Mouse (Mus musculus): ENCODE measurements around the gene Fmo5. TPM values are rescaled to one million over a fixed set of nuclear protein-coding genes. Genes with fewer than 3 reads are reported as not detected.

Fmo5 gene
- total RNA-seq, 2 experiments from 2014 or later: 4.5 to 4.8 TPM

- no peak for DNase-seq (ENCODE audit: low spot score in 2 of 2)
These were observed 2.1 kb downstream of the Fmo5 start for GRCm38 (mm10) chr3:97630746-97631145.

- DNase-seq (ENCODE audit: low spot score in 2 of 2): no peak
These were observed 2.8 kb downstream of the Fmo5 start for GRCm38 (mm10) chr3:97631258-97631860.

GRCm38 (mm10) chr3:97633456-97633855 is 4.9 kb downstream of the Fmo5 start:
- DNase-seq (ENCODE audit: low spot score in 2 of 2): no peak

GRCm38 (mm10) chr3:97634288-97634761 is 5.7 kb downstream of the Fmo5 start:
- no peak for DNase-seq (ENCODE audit: low spot score in 2 of 2)

DNA sequence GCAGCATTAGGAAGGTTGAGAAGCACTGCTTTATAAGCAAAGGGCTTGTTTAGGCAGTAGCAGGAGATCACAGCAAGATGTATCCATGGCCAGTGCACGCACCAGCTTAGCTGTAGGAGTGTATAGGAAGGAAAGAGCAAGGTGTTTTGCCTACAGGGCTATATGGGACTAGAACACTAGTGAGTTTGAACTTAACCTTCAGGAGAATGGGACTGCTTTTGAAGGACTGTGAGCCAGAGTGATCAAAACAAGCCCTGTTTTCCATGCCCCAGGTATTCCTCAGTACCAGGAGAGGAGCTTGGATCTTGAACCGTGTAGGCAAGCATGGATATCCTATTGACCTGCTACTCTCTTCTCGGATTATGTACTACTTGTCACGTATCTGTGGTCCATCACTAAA is 12.8 kb downstream of the Fmo5 start:
- no peak for DNase-seq (ENCODE audit: low spot score in 2 of 2)

DNA sequence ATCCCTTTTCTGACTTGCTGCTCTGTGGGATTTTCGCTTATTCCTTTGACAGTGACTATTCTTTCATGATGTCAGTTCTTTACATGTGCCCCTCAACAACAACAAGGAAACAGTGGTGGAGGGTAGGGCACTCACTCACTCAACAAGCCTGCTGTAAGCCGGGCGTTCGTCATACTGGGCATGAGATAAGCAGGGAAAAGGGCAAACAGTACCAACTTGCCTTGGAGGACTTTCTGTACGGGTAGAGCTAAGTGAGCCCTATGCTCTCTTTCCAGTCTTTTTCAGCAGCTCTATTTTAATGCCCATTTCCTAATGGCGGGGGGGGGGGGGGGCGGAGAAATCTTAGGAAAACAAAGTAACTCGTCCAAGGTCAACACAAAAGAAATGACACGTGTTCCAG is 13.4 kb downstream of the Fmo5 start:
- no peak for DNase-seq (ENCODE audit: low spot score in 2 of 2)

- DNase-seq (ENCODE audit: low spot score in 2 of 2): no peak
These were observed 19.9 kb downstream of the Fmo5 start for GRCm38 (mm10) chr3:97648518-97648917.

- DNase-seq (ENCODE audit: low spot score in 2 of 2): no peak
These were observed 20.4 kb downstream of the Fmo5 start for GRCm38 (mm10) chr3:97649022-97649421.

- no peak for DNase-seq (ENCODE audit: low spot score in 2 of 2)
These were observed 20.9 kb downstream of the Fmo5 start for GRCm38 (mm10) chr3:97649469-97649868.

DNA sequence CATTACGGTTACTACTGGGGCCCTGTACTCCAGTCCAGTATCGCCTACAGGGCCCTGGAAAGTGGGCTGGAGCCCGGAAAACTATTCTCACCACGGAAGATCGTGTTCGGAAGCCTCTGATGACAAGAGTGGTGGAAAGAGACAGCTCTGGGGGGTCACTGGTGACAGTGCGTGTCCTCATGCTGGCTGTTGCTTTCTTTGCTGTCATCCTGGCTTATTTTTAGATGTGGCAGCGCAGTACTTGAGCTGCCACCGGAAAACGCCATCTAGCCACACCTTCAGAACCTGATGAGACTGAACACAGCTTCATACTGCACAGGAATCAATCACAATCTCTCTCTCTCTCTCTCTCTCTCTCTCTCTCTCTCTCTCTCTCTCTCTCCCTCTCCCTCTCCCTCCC is 23.0 kb downstream of the Fmo5 start:
- no peak for DNase-seq (ENCODE audit: low spot score in 2 of 2)

- DNase-seq (ENCODE audit: low spot score in 2 of 2): no peak
These were observed 25.2 kb downstream of the Fmo5 start for GRCm38 (mm10) chr3:97653781-97654180.

DNA sequence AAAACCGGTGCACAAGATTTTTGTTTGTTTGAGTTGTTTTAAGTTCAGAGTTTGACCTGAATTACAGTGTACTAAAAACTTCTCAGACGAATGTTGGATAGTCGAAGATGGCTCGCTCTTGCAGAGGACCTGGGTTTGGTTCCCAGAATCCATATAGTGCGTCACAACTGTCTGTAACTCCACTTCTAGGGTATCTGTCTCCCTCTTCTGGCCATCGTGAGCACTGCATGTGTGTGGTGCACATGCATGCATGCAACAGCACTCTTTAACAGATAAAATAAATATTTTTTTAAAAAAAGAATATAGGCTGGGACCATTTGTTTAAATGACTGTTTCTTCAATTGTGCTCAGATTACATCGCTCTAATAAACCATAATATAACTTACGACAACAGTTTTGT is 26.3 kb downstream of the Fmo5 start:
- DNase-seq (ENCODE audit: low spot score in 2 of 2): no peak

GRCm38 (mm10) chr3:97657655-97658411 is 29.2 kb downstream of the Fmo5 start, which contains the start of gene Prkab2:
Prkab2 (plus strand) TSS chr3:97658193.
- peak; percentile 99 for DNase-seq (ENCODE audit: low spot score in 2 of 2)

DNA sequence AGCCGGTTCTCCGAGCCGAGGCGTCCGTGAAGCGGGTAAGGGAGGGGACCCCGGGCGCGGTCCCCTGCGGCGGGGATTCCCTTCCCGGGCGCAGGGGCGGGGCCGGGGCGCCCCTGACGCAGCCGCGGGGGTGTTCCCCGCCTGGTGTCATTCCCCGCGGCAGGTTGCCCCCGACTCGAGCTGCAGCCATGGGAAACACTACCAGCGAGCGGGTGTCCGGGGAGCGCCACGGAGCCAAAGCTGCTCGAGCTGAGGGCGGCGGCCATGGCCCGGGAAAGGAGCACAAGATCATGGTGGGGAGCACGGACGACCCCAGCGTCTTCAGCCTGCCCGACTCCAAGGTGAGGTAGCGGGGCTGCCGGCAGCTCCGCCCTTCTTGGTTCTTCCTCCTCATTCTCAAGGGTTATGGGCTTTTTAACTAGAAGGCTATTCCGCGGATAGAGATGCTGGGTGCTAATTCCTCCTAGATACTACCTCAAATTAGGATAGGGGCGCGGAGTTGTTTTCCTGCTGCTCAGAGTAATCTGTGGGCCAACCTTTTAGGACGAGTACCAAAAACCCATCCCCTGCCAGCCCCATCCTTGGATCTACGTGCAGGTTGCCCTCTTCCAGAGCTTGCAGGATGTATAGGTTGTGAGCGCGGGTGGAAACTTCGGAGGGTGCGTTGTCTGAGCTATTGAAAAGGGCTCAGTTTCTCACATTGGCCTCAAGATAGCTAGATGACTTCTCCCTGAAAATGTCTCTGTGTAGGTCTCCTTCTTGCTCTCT is 30.0 kb downstream of the Fmo5 start:
- DNase-seq (ENCODE audit: low spot score in 2 of 2): peak; percentile 23 to 56

- DNase-seq (ENCODE audit: low spot score in 2 of 2): no peak
These were observed 31.1 kb downstream of the Fmo5 start for GRCm38 (mm10) chr3:97659746-97660145.

GRCm38 (mm10) chr3:97661206-97661605 is 32.6 kb downstream of the Fmo5 start:
- no peak for DNase-seq (ENCODE audit: low spot score in 2 of 2)

DNA sequence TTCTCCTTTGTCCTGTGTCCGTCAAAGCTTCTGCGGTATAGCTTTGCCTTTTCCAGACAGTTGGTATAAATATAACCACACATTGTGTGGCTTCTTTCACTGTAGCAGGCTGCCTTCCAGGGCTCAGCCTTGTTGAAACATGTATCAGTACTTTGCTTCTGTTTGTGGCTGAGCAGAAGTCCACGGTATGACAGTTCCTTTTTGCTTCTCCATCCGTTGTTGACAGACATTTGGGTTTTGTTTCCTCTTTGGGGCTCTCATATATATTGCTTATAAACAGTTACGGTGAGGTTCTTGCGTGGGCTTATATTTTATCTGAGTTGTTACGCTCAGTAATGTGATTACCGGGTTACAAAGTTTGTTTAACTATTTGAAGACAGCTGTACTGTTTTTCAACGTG is 36.9 kb downstream of the Fmo5 start:
- DNase-seq (ENCODE audit: low spot score in 2 of 2): no peak

DNA sequence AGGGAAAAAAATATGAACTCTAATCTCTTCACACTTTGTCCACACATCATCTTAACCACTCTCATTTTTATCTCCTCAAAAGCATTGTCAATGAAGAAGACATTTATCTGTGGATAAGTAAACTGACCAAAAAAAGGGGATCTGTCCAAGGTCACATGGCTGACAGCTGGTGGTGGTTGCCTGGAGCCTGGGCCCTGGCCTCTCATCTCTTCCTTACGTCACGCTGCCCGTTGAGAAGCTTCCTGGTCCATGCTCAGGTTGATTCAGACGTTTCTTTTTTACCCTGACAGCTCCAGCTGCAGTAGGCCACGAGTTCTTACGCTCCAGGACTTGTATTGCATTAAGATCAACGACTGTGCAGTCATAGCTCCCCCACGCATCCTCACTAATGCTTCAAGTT is 37.5 kb downstream of the Fmo5 start:
- no peak for DNase-seq (ENCODE audit: low spot score in 2 of 2)

DNA sequence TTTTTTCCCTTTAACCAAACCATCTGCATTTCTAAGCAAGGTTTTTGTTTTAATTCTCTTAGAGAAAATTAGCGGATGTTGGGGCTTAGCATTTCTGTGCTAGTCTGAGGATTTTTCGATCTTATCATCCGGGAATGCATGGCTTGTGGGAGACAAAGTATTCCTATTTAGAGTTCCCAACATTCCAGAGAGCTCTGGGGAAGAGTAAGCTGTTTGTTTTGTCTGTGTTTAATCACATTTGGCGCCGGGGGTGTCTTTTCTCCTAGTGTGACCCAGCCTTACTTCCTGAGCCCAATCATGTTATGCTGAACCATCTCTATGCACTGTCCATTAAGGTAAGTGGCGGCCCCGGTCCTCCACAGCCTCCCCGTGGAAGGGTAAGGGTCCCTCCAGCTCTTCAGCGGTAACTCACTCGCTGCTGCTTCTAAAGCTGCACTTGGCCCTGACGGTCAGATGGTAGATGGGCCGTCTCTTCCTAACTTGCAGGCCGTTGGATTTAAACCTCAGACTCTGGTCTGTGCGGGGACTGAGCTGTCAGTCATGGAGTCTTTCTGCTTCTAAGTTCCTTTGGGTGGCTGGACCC is 38.6 kb downstream of the Fmo5 start:
- DNase-seq (ENCODE audit: low spot score in 2 of 2): no peak

- no peak for DNase-seq (ENCODE audit: low spot score in 2 of 2)
These were observed 46.1 kb downstream of the Fmo5 start, which contains the start of gene Gm17651 for GRCm38 (mm10) chr3:97674644-97675110. Gm17651 (minus strand) TSS chr3:97674694.

GRCm38 (mm10) chr3:97676126-97676525 is 47.5 kb downstream of the Fmo5 start:
- no peak for DNase-seq (ENCODE audit: low spot score in 2 of 2)
